Mouse (Mus musculus): ENCODE data around the gene Baiap2.

Gene Baiap2

DNA sequence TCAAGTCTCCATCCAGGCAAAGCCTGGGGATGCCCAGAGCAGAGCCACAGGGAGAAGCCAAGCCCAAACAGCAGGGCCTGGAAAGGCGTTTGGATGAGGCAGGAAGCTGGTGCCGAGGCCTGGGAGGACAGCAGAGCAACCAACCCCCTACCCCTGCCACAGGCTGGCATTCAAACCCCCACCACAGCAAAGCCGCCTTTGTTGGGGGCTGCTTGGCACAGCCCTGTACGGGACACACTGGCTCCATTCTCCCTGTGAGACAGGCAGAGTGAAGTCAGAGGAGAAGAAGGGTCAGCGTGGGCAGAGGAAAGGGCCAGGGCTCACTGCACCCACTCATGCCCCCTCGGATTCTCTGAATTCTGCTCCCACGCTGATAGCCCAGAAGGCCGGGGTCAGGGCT lies 74.4 kb downstream of the Baiap2 start:
- no peak for DNase-seq

- no peak for DNase-seq
Measured at GRCm38 (mm10) chr11:120019542-120020440, 77.2 kb downstream of the Baiap2 start.

GRCm38 (mm10) chr11:120021367-120021766 lies 78.8 kb downstream of the Baiap2 start:
- no peak for DNase-seq

- no peak for DNase-seq
Measured at GRCm38 (mm10) chr11:120022216-120022615, 79.7 kb downstream of the Baiap2 start.

GRCm38 (mm10) chr11:120022841-120023240 lies 80.3 kb downstream of the Baiap2 start:
- DNase-seq: no peak

DNA sequence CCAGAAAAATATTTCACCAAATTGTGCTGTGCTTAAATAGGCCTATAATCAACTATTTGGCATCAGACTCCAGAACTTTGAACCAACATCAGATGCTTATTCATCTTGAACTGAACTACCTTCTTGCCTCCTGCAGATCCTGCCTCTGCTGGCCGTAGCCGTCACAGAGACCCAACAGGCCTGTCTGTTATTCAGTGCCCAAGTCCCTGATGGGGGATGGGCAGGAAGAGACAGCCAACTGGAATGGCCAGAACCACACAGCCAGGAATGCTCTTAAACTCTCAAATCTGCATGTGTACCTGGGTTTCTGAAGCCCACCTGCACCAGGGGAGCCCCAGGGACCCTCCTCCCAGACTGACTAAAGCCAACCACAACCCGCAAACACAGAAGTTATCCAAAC lies 84.4 kb downstream of the Baiap2 start:
- DNase-seq: no peak

DNA sequence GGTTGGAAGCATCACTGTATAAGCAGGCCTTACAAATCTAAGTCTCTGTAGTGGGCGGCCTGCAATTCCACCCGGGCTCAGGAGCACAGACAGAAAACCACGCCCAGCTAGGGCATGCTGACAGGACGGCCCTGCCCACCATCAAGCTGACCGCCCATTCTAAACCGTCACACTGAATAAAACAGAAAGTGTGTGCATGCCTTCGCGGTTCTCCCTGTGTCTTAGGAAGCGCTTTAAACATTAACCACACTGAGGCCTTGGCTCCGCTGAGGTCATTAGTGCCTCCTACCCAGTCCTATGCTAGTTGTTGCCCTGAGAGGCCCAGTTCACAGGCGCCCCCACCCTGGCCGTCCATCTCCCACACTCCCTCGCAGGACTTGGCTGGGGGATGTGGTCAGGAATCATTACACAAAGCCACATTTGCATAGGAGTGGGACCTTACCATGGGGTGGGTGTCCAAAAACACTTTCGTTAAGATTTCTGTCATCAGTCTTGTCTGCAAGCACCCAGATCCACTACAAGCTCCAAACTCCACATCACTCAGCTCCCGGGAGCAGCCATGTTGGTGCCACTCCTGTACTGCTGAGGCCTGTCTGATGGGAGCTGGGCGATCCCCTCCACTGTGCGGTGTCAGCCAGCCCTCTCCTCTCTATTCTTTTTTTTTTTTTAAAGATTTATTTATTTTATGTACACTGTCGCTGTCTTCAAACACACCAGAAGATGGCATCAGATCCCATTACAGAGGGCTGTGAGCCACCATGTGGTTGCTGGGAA lies 85.9 kb downstream of the Baiap2 start:
- no peak for DNase-seq

DNA sequence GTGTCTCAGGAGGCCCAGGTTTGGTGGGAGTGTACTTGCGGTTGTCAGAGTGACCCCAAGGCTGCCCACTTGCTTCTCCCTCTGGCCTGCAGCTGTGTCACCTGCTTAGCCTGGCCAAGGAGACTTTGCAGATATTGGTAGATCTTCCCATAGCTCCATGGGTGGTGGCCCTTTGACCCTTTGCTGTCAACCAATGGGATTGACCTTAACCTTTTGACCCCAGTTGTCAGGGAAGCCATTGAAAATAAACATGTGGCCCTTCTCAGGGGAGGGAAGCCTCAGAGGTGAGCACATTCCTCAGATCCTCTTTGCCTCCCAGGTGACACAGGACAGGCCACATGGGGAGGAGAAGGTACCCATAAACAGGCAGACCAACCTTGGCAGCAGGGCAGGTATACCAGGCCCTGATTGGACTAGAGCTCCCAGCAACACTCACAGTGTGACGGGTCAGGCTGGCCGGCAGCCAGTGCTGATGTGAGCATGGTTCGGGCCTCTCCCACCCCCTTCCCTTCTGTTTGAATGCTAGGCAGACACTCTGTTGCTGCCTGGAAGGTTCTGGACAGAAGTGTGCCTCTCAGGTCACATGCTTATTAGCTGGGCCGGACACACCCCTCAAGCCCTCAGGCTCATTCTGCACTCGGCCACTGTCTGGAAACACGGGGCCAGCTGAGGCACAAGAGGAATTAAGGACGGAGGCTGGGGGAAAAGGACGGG lies 87.0 kb downstream of the Baiap2 start:
- no peak for DNase-seq

- peak in 1 of 2 experiments; percentile 25 for DNase-seq
Measured at GRCm38 (mm10) chr11:120030145-120030901, 87.8 kb downstream of the Baiap2 start.

GRCm38 (mm10) chr11:120032052-120032451 lies 89.5 kb downstream of the Baiap2 start:
- DNase-seq: no peak

- no peak for DNase-seq
Measured at GRCm38 (mm10) chr11:120033473-120033872, 90.9 kb downstream of the Baiap2 start.

- DNase-seq: no peak
Measured at GRCm38 (mm10) chr11:120034306-120034705, 91.7 kb downstream of the Baiap2 start.

DNA sequence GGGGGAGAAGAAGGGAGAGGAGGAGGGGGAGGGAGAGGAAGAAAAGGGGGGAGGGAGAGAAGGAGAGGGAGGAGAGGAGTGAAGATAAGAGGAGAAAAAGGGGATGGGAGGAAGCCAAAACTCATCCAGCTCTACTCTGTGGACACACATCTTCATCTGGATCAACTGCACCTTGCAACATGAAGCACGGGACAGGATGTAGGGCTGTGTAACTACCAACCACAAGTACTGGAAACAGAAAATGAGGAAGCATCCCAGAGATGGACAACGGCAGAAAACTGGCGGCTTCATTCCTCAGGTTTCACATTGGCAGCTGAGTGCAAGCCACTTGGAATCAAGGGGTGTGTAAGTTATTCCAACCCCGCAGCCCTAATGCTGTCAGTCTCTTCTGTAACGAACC lies 92.2 kb downstream of the Baiap2 start:
- DNase-seq: no peak

- no peak for DNase-seq
Measured at GRCm38 (mm10) chr11:120039581-120039980, 97.0 kb downstream of the Baiap2 start.

- DNase-seq: no peak
Measured at GRCm38 (mm10) chr11:120040440-120040839, 97.9 kb downstream of the Baiap2 start.

DNA sequence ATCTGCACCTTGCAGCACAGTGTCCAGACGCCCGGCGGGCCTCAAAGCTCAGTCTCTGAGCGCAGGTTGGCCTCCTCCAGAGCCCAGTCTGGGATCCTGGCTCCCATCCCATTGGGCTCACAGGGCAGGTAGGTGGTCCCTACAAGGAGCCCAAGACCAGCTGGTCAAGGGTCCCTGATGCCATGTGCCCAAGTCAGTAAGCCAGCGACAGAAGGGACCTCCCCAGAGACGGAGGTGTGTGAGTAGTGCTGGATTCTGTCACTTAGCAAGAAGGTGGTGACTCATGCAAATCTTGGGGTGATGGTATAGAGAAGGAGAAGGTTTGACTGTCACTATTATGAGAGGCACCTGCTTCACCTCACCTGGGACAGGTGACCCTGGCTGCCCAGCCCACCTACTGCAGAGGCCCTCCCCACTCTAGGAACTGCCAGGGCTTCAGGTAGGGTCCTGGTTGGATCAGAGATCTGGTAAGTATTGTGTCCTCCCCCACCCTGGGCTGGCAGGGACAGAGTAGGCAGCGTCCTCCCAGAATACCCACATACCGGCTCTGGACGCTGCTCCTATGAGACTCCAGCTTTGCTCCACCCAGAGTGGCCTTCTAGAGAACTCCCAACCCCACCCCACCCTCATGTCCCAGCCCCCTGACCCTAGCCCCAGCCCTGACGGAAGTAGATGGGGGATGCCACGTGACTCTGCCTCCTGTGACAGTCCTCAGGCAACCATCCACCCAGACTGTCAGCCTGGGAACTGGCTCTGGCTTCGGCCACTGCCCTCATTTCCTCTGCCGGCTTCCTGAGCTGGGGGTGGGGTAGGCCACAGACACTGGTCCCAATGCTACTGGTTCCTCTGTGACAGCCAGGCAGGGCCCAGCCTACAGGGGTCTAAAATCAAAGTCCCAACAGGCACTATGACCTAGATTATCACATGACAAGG lies 98.9 kb downstream of the Baiap2 start:
- peak; percentile 18 to 27 for DNase-seq

DNA sequence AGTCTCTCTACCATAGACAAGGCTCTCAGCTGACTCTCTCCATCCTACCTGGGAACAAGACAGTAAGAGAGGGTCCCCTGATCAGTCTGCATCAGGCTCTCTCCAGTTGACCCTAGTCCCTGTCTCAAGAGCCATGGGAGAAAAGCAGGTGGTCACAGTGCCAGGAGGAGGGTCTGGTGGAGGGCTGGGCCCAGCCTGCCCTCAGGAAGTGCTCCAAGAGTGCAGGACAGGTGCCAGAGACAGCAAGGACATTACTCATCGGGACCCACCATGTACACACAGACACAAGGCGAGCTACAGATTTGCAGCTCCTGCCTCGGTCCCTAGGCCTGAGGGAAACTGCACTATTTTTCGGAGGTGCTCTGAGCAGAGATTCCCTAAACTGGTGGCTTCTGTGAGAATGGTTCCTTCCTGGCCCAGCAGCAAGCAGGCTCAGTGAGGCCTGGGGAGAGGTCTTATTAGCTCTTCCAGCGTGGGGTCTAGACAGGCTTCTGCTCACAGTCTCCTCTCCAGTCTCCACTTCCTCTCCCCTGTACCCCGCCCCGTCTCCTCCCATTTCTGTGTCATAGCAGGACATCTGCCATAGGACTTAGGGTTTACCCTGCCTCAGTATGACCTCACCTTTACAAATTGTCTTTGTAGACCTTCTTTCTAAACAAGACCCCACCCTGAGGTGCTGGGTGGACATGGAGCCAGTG lies 99.7 kb downstream of the Baiap2 start:
- no peak for DNase-seq

GRCm38 (mm10) chr11:120045341-120045740 lies 102.8 kb downstream of the Baiap2 start:
- DNase-seq: no peak

DNA sequence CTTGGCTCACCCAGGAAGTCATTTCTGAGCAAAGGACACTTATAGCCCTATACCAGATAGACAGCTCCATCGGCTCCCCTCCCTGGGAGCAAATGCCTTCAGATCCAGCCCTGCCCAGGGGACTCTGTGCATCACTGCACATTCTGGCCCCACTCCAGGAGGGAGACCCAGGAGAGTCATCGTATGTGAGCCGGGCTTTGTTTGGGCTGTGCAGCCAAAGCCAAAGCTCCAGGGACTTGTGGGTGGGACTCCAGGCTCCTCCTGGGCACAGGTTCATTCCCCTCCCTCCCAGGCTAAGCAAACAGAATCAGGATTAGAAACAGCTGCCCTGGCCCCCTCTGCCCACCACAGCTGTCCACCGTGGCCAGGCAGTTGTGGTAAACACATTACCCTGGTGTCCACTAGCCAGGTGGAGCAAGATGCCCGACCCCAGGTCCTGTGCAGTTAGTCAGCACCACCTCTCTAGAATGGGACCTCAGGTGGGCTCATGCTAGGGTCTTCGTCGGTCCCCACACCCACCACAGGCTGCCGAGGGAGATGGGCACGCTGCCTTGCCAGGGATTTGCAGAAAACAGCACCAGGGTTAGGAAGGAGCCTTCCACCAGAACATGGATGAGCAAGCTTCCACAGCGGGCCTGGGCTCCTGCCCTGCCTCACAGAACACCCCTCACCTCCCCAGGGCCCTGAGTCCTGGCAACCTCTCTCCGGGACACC lies 103.4 kb downstream of the Baiap2 start:
- no peak for DNase-seq

All from spleen, adult 18-20 months (tissue).